Mouse (Mus musculus) E14TG2a.4 (cell line): ENCODE results near the gene Nos1ap.

Experiments
- CTCF ChIP-seq: conservative IDR thresholded peaks from 2 replicates; pipeline ENCODE4 v1.5.1; 2014; ENCODE audit warnings: low read length
- NANOG ChIP-seq: IDR thresholded peaks from 2 replicates; pipeline ENCODE4 v1.6.1; 2014; ENCODE audit warnings: borderline replicate concordance, low read length, mixed read lengths

GRCm38 (mm10) chr1:170489450-170489849 is 100.2 kb downstream of the Nos1ap start:
- TF ChIP-seq CTCF (no peak), NANOG (no peak)
